ENCODE assay signal across 24 mouse cellular contexts in the genomic region with DNA sequence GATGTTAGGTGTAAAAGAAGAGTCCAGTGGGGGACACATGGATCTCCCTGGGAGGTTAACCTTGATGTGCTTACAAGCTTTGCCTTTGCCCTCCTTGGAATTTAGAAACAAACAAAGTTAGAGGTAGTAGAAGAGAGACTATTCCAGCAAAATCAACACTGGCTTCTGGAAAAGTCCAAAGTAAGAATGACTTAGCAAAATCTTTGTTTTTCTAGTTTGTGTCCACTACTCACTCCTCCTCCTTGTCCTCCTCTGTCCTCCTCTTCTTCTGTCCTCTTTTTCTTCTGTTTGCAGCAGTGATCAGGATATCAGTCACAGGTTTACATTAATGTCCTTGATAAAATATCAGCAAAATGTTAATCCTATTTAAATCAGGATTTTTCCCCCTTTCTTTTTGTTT. TPM values are rescaled to one million over a fixed set of nuclear protein-coding genes. Genes with fewer than 3 reads are reported as not detected.
"Had no signal": no experiment of that assay in that cellular context is flagged by ENCODE, and none has a peak within 500 bp of the region (broad histone marks: within the 10 kb centered on the region; RNA-seq: fewer than 3 reads in every experiment).

No protein-coding gene starts in this region.

- H3K27me3 ChIP-seq: hindbrain, embryonic 13.5 days; hindbrain, embryonic 15.5 days; kidney, embryonic 15.5 days; limb, embryonic 13.5 days; limb, embryonic 15.5 days; liver, embryonic 13.5 days had no signal

- H3K9me3 ChIP-seq: limb, embryonic 15.5 days; liver, embryonic 13.5 days had no signal

- ATAC-seq: forebrain, embryonic 16.5 days; hindbrain, postnatal 0 days; intestine, embryonic 16.5 days had no signal

- H3K4me3 ChIP-seq: heart, adult 2 months; hindbrain, embryonic 13.5 days; hindbrain, embryonic 15.5 days; kidney, embryonic 15.5 days; limb, embryonic 13.5 days; limb, embryonic 15.5 days; liver, embryonic 13.5 days had no signal

- H3K9ac ChIP-seq: hindbrain, embryonic 13.5 days; hindbrain, embryonic 15.5 days; kidney, embryonic 15.5 days; limb, embryonic 13.5 days; limb, embryonic 15.5 days; liver, embryonic 13.5 days had no signal

- H3K4me2 ChIP-seq: heart, embryonic 11.5 days; hindbrain, embryonic 13.5 days; hindbrain, embryonic 15.5 days; kidney, embryonic 15.5 days; limb, embryonic 13.5 days; limb, embryonic 15.5 days; liver, embryonic 11.5 days; liver, embryonic 13.5 days had no signal

- H3K4me1 ChIP-seq: hindbrain, embryonic 15.5 days; kidney, embryonic 15.5 days; limb, embryonic 13.5 days; limb, embryonic 15.5 days; liver, embryonic 13.5 days had no signal

- H3K27ac ChIP-seq: heart, adult 2 months; hindbrain, embryonic 13.5 days; hindbrain, embryonic 15.5 days; hindbrain, postnatal 0 days; kidney, embryonic 15.5 days; kidney, postnatal 0 days; limb, embryonic 13.5 days; limb, embryonic 15.5 days; liver, embryonic 13.5 days had no signal

- H3K36me3 ChIP-seq: hindbrain, embryonic 13.5 days; hindbrain, embryonic 15.5 days; kidney, embryonic 15.5 days; limb, embryonic 13.5 days; limb, embryonic 15.5 days; liver, embryonic 13.5 days had no signal

- DNase-seq: gastrocnemius, postnatal 14 days; gastrocnemius, postnatal 36 days; heart, adult 2 months; heart, postnatal 14 days; heart, postnatal 36 days; kidney, adult 11 months; layer of hippocampus, adult 9-11 months; layer of hippocampus, postnatal 36 days; left cerebral cortex, postnatal 4 days; liver, embryonic 13.5 days had no signal

RNA-seq across cellular contexts. Expression of a gene that starts 45.9 kb away (rescaled TPM):
- total RNA-seq: gastrocnemius, adult 18-20 months; gastrocnemius, adult 8-10 months; gastrocnemius, postnatal 14 days; gastrocnemius, postnatal 36 days; hematopoietic stem cell, adult 5-6 weeks had no signal
